Mouse (Mus musculus) midbrain, embryonic 15.5 days (tissue): Measurements from ENCODE around the gene Kremen1. TPM values are rescaled to one million over a fixed set of nuclear protein-coding genes. Genes with fewer than 3 reads are reported as not detected.

Experiments used
- ATAC-seq: fragments of 200-750 bp; cut with Nextera tagmentation; replicated peaks from 2 replicates; pipeline ENCODE4 v1.8.0; 2017; ENCODE audit warnings: moderate TSS enrichment
- H3K27ac ChIP-seq: fragments of 300-500 bp; sonication (generic); 2 replicates; pipeline ENCODE4 v1.5.1; 2015; ENCODE audit warnings: mild to moderate bottlenecking, inconsistent platforms
- H3K27me3 ChIP-seq: fragments of 300-500 bp; sonication (generic); replicated peaks from 2 replicates; pipeline ENCODE4 v1.6.1; 2015; ENCODE audit warnings: inconsistent platforms
- H3K36me3 ChIP-seq: fragments of 300-500 bp; sonication (generic); replicated peaks from 2 replicates; pipeline ENCODE4 v1.6.1; 2015; ENCODE audit warnings: inconsistent platforms
- H3K4me1 ChIP-seq: fragments of 300-500 bp; sonication (generic); 2 replicates; pipeline ENCODE4 v1.6.1; 2015; ENCODE audit warnings: inconsistent platforms
- H3K4me2 ChIP-seq: fragments of 300-500 bp; sonication (generic); 2 replicates; pipeline ENCODE4 v1.6.1; 2015; ENCODE audit warnings: inconsistent platforms, mild to moderate bottlenecking, moderate library complexity
- H3K4me3 ChIP-seq: fragments of 300-500 bp; sonication (generic); 2 replicates; pipeline ENCODE4 v1.5.1; 2015; ENCODE audit warnings: mild to moderate bottlenecking, inconsistent platforms
- H3K9ac ChIP-seq: fragments of 300-500 bp; sonication (generic); 2 replicates; pipeline ENCODE4 v1.6.1; 2015; ENCODE audit warnings: mild to moderate bottlenecking, inconsistent platforms
- H3K9me3 ChIP-seq: fragments of 300-500 bp; sonication (generic); 2 replicates; pipeline ENCODE4 v1.6.1; 2016; ENCODE audit warnings: inconsistent platforms
- WGBS: fragments of 180-500 bp; shearing (Covaris S2); methylation state at CpG from one replicate; pipeline ENCODE4 v1.1.7; 2015; ENCODE audit warnings: mixed read lengths; 5-methylcytosine and 5-hydroxymethylcytosine counted together
- polyA plus RNA-seq: library from polyadenylated mRNA; unstranded; fragments of >200 nt; fragmentation: Nextera tagmentation; extraction: Ambion mirVana; gene quantifications from 2 replicates; pipeline ENCODE4 v1.2.1, GENCODE M21; 2015

Kremen1 gene
- polyA plus RNA-seq, 1 experiment from 2014 or later: 5.2 TPM

- Histone ChIP-seq H3K36me3 (no peaks in the 10 kb centered on the region), H3K9ac (no peak overlapping the region), H3K4me1 (peaks cover 21% of the 10 kb centered on the region), H3K4me3 (no peak overlapping the region), H3K27me3 (no peaks in the 10 kb centered on the region), H3K9me3 (no peaks in the 10 kb centered on the region), H3K27ac (0 out of 2 replicates have a peak overlapping the region, but pooled peaks have one; percentile 21), H3K4me2 (0 out of 2 replicates have a peak overlapping the region, but pooled peaks have one; percentile 2)
- WGBS: 66% methylated on average over 24 of the region's 24 CpGs
- 0 out of 2 replicates have a peak, but pooled peaks have one; percentile 33 for ATAC-seq
Observed at GRCm38 (mm10) chr11:5243812-5244748, 17.3 kb downstream of the Kremen1 start.

- no peak overlapping the region for H3K4me3 ChIP-seq
- H3K27me3 ChIP-seq: no peaks in the 10 kb centered on the region
- H3K4me1 ChIP-seq: peaks cover 23% of the 10 kb centered on the region
- H3K9ac ChIP-seq: no peak overlapping the region
- no peak for ATAC-seq
- no peaks in the 10 kb centered on the region for H3K36me3 ChIP-seq
- WGBS: 94% methylated on average over 7 of the region's 7 CpGs
- no peaks in the 10 kb centered on the region for H3K9me3 ChIP-seq
- H3K27ac ChIP-seq: no peak overlapping the region
- no peak overlapping the region for H3K4me2 ChIP-seq
Observed at GRCm38 (mm10) chr11:5243208-5243607, 18.1 kb downstream of the Kremen1 start.

- no peak overlapping the region for H3K4me2 ChIP-seq
- 89% methylated on average over 8 of the region's 8 CpGs for WGBS
- no peaks in the 10 kb centered on the region for H3K36me3 ChIP-seq
- H3K4me3 ChIP-seq: no peak overlapping the region
- ATAC-seq: no peak
- H3K27ac ChIP-seq: no peak overlapping the region
- H3K9ac ChIP-seq: no peak overlapping the region
- H3K27me3 ChIP-seq: no peaks in the 10 kb centered on the region
- no peaks in the 10 kb centered on the region for H3K9me3 ChIP-seq
- H3K4me1 ChIP-seq: peaks cover 23% of the 10 kb centered on the region
Observed at GRCm38 (mm10) chr11:5242158-5242557, 19.2 kb downstream of the Kremen1 start.

- Histone ChIP-seq H3K27me3 (no peaks in the 10 kb centered on the region), H3K4me2 (no peak overlapping the region), H3K4me3 (no peak overlapping the region), H3K4me1 (peaks cover 23% of the 10 kb centered on the region), H3K27ac (0 out of 2 replicates have a peak overlapping the region, but pooled peaks have one; percentile 4), H3K9ac (no peak overlapping the region), H3K36me3 (no peaks in the 10 kb centered on the region), H3K9me3 (no peaks in the 10 kb centered on the region)
- WGBS: 7% methylated on average over 10 of the region's 10 CpGs
- ATAC-seq: 0 out of 2 replicates have a peak, but pooled peaks have one; percentile 48
Observed at GRCm38 (mm10) chr11:5239706-5240690, 21.4 kb downstream of the Kremen1 start.

GRCm38 (mm10) chr11:5219910-5220447, 41.4 kb downstream of the Kremen1 start:
- ATAC-seq: no peak
- 34% methylated on average over 6 of the region's 6 CpGs for WGBS
- Histone ChIP-seq H3K27ac (no peak overlapping the region), H3K36me3 (no peaks in the 10 kb centered on the region), H3K9ac (no peak overlapping the region), H3K27me3 (no peaks in the 10 kb centered on the region), H3K4me3 (no peak overlapping the region), H3K4me1 (no peaks in the 10 kb centered on the region), H3K9me3 (no peaks in the 10 kb centered on the region), H3K4me2 (no peak overlapping the region)

GRCm38 (mm10) chr11:5219371-5219770, 42.0 kb downstream of the Kremen1 start:
- H3K9me3 ChIP-seq: no peaks in the 10 kb centered on the region
- WGBS: 91% methylated on average over 4 of the region's 4 CpGs
- no peaks in the 10 kb centered on the region for H3K36me3 ChIP-seq
- no peak overlapping the region for H3K27ac ChIP-seq
- H3K4me2 ChIP-seq: no peak overlapping the region
- no peak for ATAC-seq
- no peak overlapping the region for H3K4me3 ChIP-seq
- H3K27me3 ChIP-seq: no peaks in the 10 kb centered on the region
- no peaks in the 10 kb centered on the region for H3K4me1 ChIP-seq
- no peak overlapping the region for H3K9ac ChIP-seq

- H3K27ac ChIP-seq: no peak overlapping the region
- H3K9me3 ChIP-seq: no peaks in the 10 kb centered on the region
- WGBS: 91% methylated on average over 14 of the region's 14 CpGs
- H3K4me3 ChIP-seq: no peak overlapping the region
- ATAC-seq: no peak
- no peak overlapping the region for H3K9ac ChIP-seq
- H3K4me2 ChIP-seq: no peak overlapping the region
- no peaks in the 10 kb centered on the region for H3K36me3 ChIP-seq
- H3K4me1 ChIP-seq: no peaks in the 10 kb centered on the region
- H3K27me3 ChIP-seq: no peaks in the 10 kb centered on the region
Observed at GRCm38 (mm10) chr11:5215401-5216187, 45.8 kb downstream of the Kremen1 start.

GRCm38 (mm10) chr11:5214483-5215040, 46.8 kb downstream of the Kremen1 start:
- ATAC-seq: no peak
- 86% methylated on average over 6 of the region's 6 CpGs for WGBS
- Histone ChIP-seq H3K4me3 (no peak overlapping the region), H3K4me2 (no peak overlapping the region), H3K4me1 (no peaks in the 10 kb centered on the region), H3K36me3 (no peaks in the 10 kb centered on the region), H3K27ac (no peak overlapping the region), H3K27me3 (no peaks in the 10 kb centered on the region), H3K9ac (no peak overlapping the region), H3K9me3 (no peaks in the 10 kb centered on the region)

- WGBS: 90% methylated on average over 6 of the region's 6 CpGs
- H3K27ac ChIP-seq: no peak overlapping the region
Observed at GRCm38 (mm10) chr11:5203054-5203453, 58.3 kb downstream of the Kremen1 start.

GRCm38 (mm10) chr11:5201799-5202680, 59.3 kb downstream of the Kremen1 start:
- ATAC-seq: no peak
- Histone ChIP-seq H3K27me3 (no peaks in the 10 kb centered on the region), H3K36me3 (no peaks in the 10 kb centered on the region), H3K9me3 (no peaks in the 10 kb centered on the region), H3K9ac (no peak overlapping the region), H3K4me3 (no peak overlapping the region), H3K4me2 (no peak overlapping the region), H3K4me1 (no peaks in the 10 kb centered on the region), H3K27ac (no peak overlapping the region)
- 72% methylated on average over 20 of the region's 20 CpGs for WGBS

More at GRCm38 (mm10) chr11:5203054-5203453, 58.3 kb downstream of the Kremen1 start:
- H3K4me2 ChIP-seq: no peak overlapping the region
- no peaks in the 10 kb centered on the region for H3K9me3 ChIP-seq
- H3K9ac ChIP-seq: no peak overlapping the region
- no peaks in the 10 kb centered on the region for H3K4me1 ChIP-seq
- ATAC-seq: no peak
- H3K36me3 ChIP-seq: no peaks in the 10 kb centered on the region
- no peaks in the 10 kb centered on the region for H3K27me3 ChIP-seq
- no peak overlapping the region for H3K4me3 ChIP-seq
